In genomic region chr12:26456028-26456698, GRCm38 (mm10) we compare ENCODE assay signal across 8 mouse cellular contexts. TPM values are rescaled to one million over a fixed set of nuclear protein-coding genes. Genes with fewer than 3 reads are reported as not detected.
DNase-seq lines count a peak whose midpoint lies in the region; ATAC-seq and TF ChIP-seq lines count a peak whose summit lies in the region.

Gene Rsad2, minus strand, starts transcription at chr12:26456452.

- H3K36me3 ChIP-seq in hindbrain, embryonic 15.5 days = no peaks in the 10 kb centered on the region
- H3K36me3 ChIP-seq in limb, embryonic 15.5 days = no peaks in the 10 kb centered on the region
- no peaks in the 10 kb centered on the region for H3K36me3 ChIP-seq in myocyte (ENCODE audit: control insufficient read depth, insufficient read depth)

- no peak within 1 kb of the TSS for H3ac ChIP-seq in myocyte (ENCODE audit: control insufficient read depth, insufficient read length)

- peaks cover 9% of the 10 kb centered on the region for H3K4me1 ChIP-seq in bone marrow, adult 2 months (ENCODE audit: control insufficient read depth, insufficient read depth, low read length)
- peaks cover 8% of the 10 kb centered on the region; the same call in 1 of the 2 replicates for H3K4me1 ChIP-seq in hindbrain, embryonic 15.5 days (replicated peaks)
- H3K4me1 ChIP-seq in limb, embryonic 15.5 days = peaks cover 11% of the 10 kb centered on the region

- peak within 1 kb of the TSS; percentile 13; the same call in 1 of the 2 replicates for H3K4me2 ChIP-seq in hindbrain, embryonic 15.5 days
- H3K4me2 ChIP-seq in limb, embryonic 15.5 days = peak within 1 kb of the TSS; percentile 17
- peak within 1 kb of the TSS; percentile 42 for H3K4me2 ChIP-seq in myocyte (ENCODE audit: low read depth)

- no peak for TF ChIP-seq CTCF in bone marrow, adult 2 months (IDR thresholded peaks at IDR 0.05; ENCODE audit: control insufficient read depth, insufficient read depth, low read length)

- H3K9me3 ChIP-seq in hindbrain, embryonic 15.5 days = no peaks in the 10 kb centered on the region
- H3K9me3 ChIP-seq in limb, embryonic 15.5 days = no peaks in the 10 kb centered on the region

- H3K27ac ChIP-seq in bone marrow, adult 2 months (ENCODE audit: control insufficient read depth, insufficient read depth, low read depth, low read length, poor library complexity) = peak within 1 kb of the TSS; percentile 82
- H3K27ac ChIP-seq in hindbrain, embryonic 15.5 days (replicated peaks) = no peak within 1 kb of the TSS
- peak within 1 kb of the TSS; percentile 11; the same call in 1 of the 2 replicates for H3K27ac ChIP-seq in limb, embryonic 15.5 days

- peak; percentile 95 for TF ChIP-seq POLR2A in bone marrow, adult 2 months (IDR thresholded peaks at IDR 0.05; ENCODE audit: borderline replicate concordance, control insufficient read depth, low read depth, low read length)
- TF ChIP-seq POLR2A in myocyte (IDR thresholded peaks at IDR 0.05; ENCODE audit: insufficient read length, low read depth) = no peak

- ATAC-seq in hindbrain, embryonic 15.5 days (ENCODE audit: low FRiP score, low read depth) = peak; percentile 76; the same call in 1 of the 2 replicates
- peak; percentile 71; the same call in 1 of the 2 replicates for ATAC-seq in limb, embryonic 15.5 days (ENCODE audit: insufficient number of reproducible peaks, low FRiP score, low TSS enrichment, low read depth)

- DNase-seq in layer of hippocampus, adult 9-11 months = peak; percentile 37
- no peak for DNase-seq in layer of hippocampus, adult 8-10 months (ENCODE audit: low spot score in 2 of 2)
- DNase-seq in gastrocnemius, adult 18-20 months (ENCODE audit: low spot score) = peak; percentile 67
- peak; percentile 78 for DNase-seq in thymus, postnatal 0 days (ENCODE audit: low spot score)

- peak within 1 kb of the TSS; percentile 80 for H3K4me3 ChIP-seq in bone marrow, adult 2 months (replicated peaks; ENCODE audit: control insufficient read depth, low read depth, low read length)
- no peak within 1 kb of the TSS for H3K4me3 ChIP-seq in hindbrain, embryonic 15.5 days
- H3K4me3 ChIP-seq in limb, embryonic 15.5 days = no peak within 1 kb of the TSS; the same call in 1 of the 2 replicates
- no peak within 1 kb of the TSS for H3K4me3 ChIP-seq in myocyte

- H3K9ac ChIP-seq in hindbrain, embryonic 15.5 days = no peak within 1 kb of the TSS
- no peak within 1 kb of the TSS for H3K9ac ChIP-seq in limb, embryonic 15.5 days

- WGBS in bone marrow, adult 2 months = 14% methylated on average over 13 of the region's 13 CpGs
- WGBS in hindbrain, embryonic 15.5 days = 44% methylated on average over 13 of the region's 13 CpGs
- 36% methylated on average over 13 of the region's 13 CpGs for WGBS in limb, embryonic 15.5 days

- H3K79me2 ChIP-seq in myocyte (ENCODE audit: control insufficient read depth, insufficient read depth) = no peaks in the 10 kb centered on the region

- no peaks in the 10 kb centered on the region for H3K27me3 ChIP-seq in hindbrain, embryonic 15.5 days
- no peaks in the 10 kb centered on the region for H3K27me3 ChIP-seq in limb, embryonic 15.5 days
- H3K27me3 ChIP-seq in myocyte (ENCODE audit: control insufficient read depth, insufficient read depth, insufficient read length) = no peaks in the 10 kb centered on the region

TF ChIP-seq in myocyte, 11 proteins besides CTCF, POLR2A, EP300 and RAD21:
- TF ChIP-seq E2F4 (IDR thresholded peaks at IDR 0.05; ENCODE audit: insufficient read depth) (no peak), MYOD1 (IDR thresholded peaks at IDR 0.05; ENCODE audit: control insufficient read depth in 1 of 3, insufficient read length in 2 of 3, low read depth in 2 of 3) (peak in 2 of 3 experiments; percentile 70 to 88)

RNA-seq across cellular contexts. Expression of gene Rsad2, which starts in this region (rescaled TPM):
- 1 to 10 TPM in 2 of 4 experiments, under 1 TPM in 2; 0.35 to 3.1 (median 0.83) TPM for total RNA-seq in layer of hippocampus, adult 8-10 months (2022)
- polyA plus RNA-seq in bone marrow, adult 2 months (2011; ENCODE audit: insufficient read depth, insufficient read length, low replicate concordance, missing spikeins) = 114 and 157 TPM in 2 replicates
- under 1 TPM; 0.28 to 0.46 TPM for total RNA-seq in gastrocnemius, adult 18-20 months (2021)
- polyA plus RNA-seq in hindbrain, embryonic 15.5 days (2015; fragmentation: Nextera tagmentation; extraction: Ambion mirVana) = 0.51 and 1.5 TPM in 2 replicates
- 1.1 and 1.3 TPM in 2 replicates for polyA plus RNA-seq in limb, embryonic 15.5 days (2015; fragmentation: Nextera tagmentation; extraction: Ambion mirVana)
- 0.05 TPM for polyA plus RNA-seq in myocyte (2012; fragmentation: generic; extraction: Trizol)
- polyA plus RNA-seq in thymus, postnatal 0 days (2015; fragmentation: Nextera tagmentation; extraction: Ambion mirVana) = 5.1 and 6.5 TPM in 2 replicates

Comparison
In these comparisons a context has a peak if more than half of its experiments do, and no peak if none do; other contexts are left out.
1. RNA of gene Rsad2 (polyA plus RNA-seq): 114 to 157 TPM in bone marrow, adult 2 months; 5.1 to 6.5 TPM in thymus, postnatal 0 days, 1.1 to 1.3 TPM in limb, embryonic 15.5 days, 0.51 to 1.5 TPM in hindbrain, embryonic 15.5 days and 0.05 TPM in myocyte (single experiment); every median in the first group is over 10 times any median in the second.
2. DNase-seq: peak in layer of hippocampus, adult 9-11 months (single experiment) and thymus, postnatal 0 days (single experiment); none in layer of hippocampus, adult 8-10 months (0 of 2).
3. Peak in DNase-seq in gastrocnemius, adult 18-20 months; RNA of the gene not detected or under 1 TPM.
4. Peak in every context shown above with its lines, with median percentiles within 50 percentile points of each other: H3K4me2 ChIP-seq.